Mouse (Mus musculus): ENCODE results near the gene Prkab1. TPM values are rescaled to one million over a fixed set of nuclear protein-coding genes. Genes with fewer than 3 reads are reported as not detected.

The Prkab1 gene
- polyA plus RNA-seq, 1 experiment, result 32.7 TPM

DNA sequence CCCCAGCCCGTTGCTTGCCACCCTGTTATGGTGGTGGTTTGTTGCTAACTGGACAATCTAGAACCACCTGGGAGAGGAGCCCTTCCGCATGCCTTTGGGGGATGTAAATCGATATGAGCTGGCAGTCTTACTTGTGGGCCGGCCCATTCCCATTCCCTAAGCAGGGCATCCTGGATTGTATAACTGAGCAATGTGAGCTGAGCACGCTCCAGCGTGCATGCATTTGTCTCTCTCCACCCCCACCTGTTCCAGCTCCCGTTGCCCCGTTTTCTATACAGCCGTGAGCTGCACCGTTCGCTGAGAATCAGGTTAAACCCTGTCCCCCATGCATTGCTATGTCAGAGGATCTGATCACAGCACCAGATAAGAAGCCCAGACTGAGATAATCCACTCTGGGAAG lies 32.6 kb downstream of the Prkab1 start:
- H3K4me1 ChIP-seq (ENCODE audit: control insufficient read depth, insufficient read depth, low read length), result no peaks in the 10 kb centered on the region
- TF ChIP-seq CTCF (IDR thresholded peaks at IDR 0.05; ENCODE audit: extremely low read depth, insufficient read depth, low read length) (no peak), POLR2A (IDR thresholded peaks at IDR 0.05; ENCODE audit: extremely low read depth, insufficient read depth, low read length) (no peak)
- no peak overlapping the region for H3K4me3 ChIP-seq (ENCODE audit: insufficient read depth, low read length)
- no peak overlapping the region for H3K27ac ChIP-seq (ENCODE audit: insufficient read depth, low read length)

GRCm38 (mm10) chr5:115987284-115987683 lies 37.0 kb downstream of the Prkab1 start:
- no peak overlapping the region for H3K27ac ChIP-seq (ENCODE audit: insufficient read depth, low read length)
- H3K4me3 ChIP-seq (ENCODE audit: insufficient read depth, low read length), result no peak overlapping the region
- TF ChIP-seq POLR2A (IDR thresholded peaks at IDR 0.05; ENCODE audit: extremely low read depth, insufficient read depth, low read length), result no peak
- no peak for TF ChIP-seq CTCF (IDR thresholded peaks at IDR 0.05; ENCODE audit: extremely low read depth, insufficient read depth, low read length)
- H3K4me1 ChIP-seq (ENCODE audit: control insufficient read depth, insufficient read depth, low read length), result no peaks in the 10 kb centered on the region

DNA sequence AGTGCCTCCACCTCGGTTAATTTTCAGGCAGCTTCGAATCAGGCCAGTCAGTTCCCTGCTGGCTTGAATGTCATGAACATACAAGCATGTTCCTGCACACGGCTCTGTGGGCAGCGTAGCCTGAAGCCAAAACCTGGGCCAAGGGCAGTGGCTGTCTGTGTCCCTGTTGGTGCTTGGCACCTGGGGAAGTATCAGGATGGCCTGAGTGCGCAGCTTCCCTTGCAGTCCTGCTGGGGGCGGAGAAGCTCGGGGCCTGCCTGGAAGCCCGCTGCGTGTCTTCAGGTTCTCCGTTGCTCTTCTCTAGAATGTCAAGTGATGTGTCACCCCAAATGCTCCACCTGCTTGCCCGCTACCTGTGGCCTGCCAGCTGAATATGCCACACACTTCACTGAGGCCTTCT lies 39.2 kb downstream of the Prkab1 start:
- H3K4me1 ChIP-seq (ENCODE audit: control insufficient read depth, insufficient read depth, low read length), result no peaks in the 10 kb centered on the region
- H3K27ac ChIP-seq (ENCODE audit: insufficient read depth, low read length), result no peak overlapping the region
- H3K4me3 ChIP-seq (ENCODE audit: insufficient read depth, low read length), result no peak overlapping the region
- no peak for TF ChIP-seq CTCF (IDR thresholded peaks at IDR 0.05; ENCODE audit: extremely low read depth, insufficient read depth, low read length)
- TF ChIP-seq POLR2A (IDR thresholded peaks at IDR 0.05; ENCODE audit: extremely low read depth, insufficient read depth, low read length), result no peak

DNA sequence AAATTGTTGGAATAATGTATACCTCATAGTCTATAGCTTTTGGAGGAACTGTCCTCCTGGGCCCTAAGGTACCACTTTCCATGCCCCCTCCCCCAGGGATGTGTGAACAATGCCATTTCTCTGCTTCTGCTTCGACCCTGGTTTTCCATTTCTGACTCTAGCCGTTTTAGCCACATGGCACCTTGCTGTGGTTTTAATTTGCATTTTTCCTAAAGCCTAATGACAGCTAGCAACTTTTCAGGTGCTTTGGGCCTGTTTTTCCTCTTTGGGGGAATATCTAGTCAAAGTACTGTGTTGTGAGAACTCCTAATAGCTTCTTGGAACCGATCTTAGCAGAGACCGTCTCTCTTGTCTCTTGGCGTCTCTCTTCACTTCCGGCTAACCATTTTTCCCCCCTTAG lies 39.9 kb downstream of the Prkab1 start:
- Histone ChIP-seq H3K27ac (ENCODE audit: insufficient read depth, low read length) (no peak overlapping the region), H3K4me1 (ENCODE audit: control insufficient read depth, insufficient read depth, low read length) (no peaks in the 10 kb centered on the region), H3K4me3 (ENCODE audit: insufficient read depth, low read length) (no peak overlapping the region)
- TF ChIP-seq CTCF (IDR thresholded peaks at IDR 0.05; ENCODE audit: extremely low read depth, insufficient read depth, low read length) (no peak), POLR2A (IDR thresholded peaks at IDR 0.05; ENCODE audit: extremely low read depth, insufficient read depth, low read length) (no peak)

GRCm38 (mm10) chr5:115982671-115983373 lies 41.5 kb downstream of the Prkab1 start:
- TF ChIP-seq CTCF (IDR thresholded peaks at IDR 0.05; ENCODE audit: extremely low read depth, insufficient read depth, low read length) (no peak), POLR2A (IDR thresholded peaks at IDR 0.05; ENCODE audit: extremely low read depth, insufficient read depth, low read length) (no peak)
- Histone ChIP-seq H3K4me3 (ENCODE audit: insufficient read depth, low read length) (no peak overlapping the region), H3K4me1 (ENCODE audit: control insufficient read depth, insufficient read depth, low read length) (peaks cover 3% of the 10 kb centered on the region), H3K27ac (ENCODE audit: insufficient read depth, low read length) (no peak overlapping the region)

DNA sequence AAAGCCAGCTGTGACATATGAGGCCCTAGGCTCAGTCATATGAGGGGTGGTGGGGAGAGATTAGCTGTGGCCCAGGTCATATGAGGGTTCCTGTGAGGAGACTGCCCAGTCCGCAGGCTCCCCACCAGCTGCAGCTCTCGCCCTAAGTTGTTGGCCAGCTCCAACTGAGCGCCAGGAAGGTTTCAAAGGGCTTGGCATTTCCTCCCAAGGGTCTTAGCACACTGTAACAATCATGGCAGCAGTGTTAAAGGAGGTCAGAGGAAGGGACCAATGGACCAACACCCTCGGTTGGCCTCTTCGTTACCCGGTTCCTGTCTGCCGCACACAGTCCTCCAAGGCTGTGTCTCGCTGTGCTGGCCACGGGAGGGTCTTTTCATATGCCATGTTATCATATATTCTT lies 43.8 kb downstream of the Prkab1 start:
- Histone ChIP-seq H3K4me3 (ENCODE audit: insufficient read depth, low read length) (no peak overlapping the region), H3K27ac (ENCODE audit: insufficient read depth, low read length) (no peak overlapping the region), H3K4me1 (ENCODE audit: control insufficient read depth, insufficient read depth, low read length) (peaks cover 3% of the 10 kb centered on the region)
- TF ChIP-seq CTCF (IDR thresholded peaks at IDR 0.05; ENCODE audit: extremely low read depth, insufficient read depth, low read length), result no peak
- TF ChIP-seq POLR2A (IDR thresholded peaks at IDR 0.05; ENCODE audit: extremely low read depth, insufficient read depth, low read length), result no peak

DNA sequence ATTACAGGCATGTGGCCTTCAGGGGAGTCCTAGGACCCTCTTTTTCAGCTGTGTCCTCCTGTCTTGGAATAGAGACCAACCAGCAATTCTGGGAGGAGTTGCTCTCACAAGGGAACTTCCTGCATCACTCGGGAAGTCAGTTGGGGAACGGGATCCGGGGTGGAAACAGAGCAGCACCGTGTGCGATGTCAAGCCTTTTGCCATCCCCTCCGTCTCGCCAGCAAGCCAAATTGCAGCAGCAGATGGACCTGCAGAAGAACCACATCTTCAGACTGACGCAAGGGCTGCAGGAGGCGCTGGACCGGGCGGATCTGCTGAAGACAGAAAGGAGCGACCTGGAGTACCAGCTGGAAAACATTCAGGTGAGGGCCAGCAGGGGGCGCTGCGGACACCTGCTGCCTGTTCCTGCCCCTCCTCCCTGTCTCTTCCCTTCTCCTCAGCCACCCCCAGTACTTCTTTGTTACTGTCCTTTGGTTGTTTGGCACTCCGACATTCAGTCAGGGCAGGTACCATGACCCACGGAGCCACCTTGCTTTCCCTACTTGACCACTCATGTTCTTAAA lies 45.1 kb downstream of the Prkab1 start:
- peaks cover 3% of the 10 kb centered on the region for H3K4me1 ChIP-seq (ENCODE audit: control insufficient read depth, insufficient read depth, low read length)
- no peak overlapping the region for H3K27ac ChIP-seq (ENCODE audit: insufficient read depth, low read length)
- TF ChIP-seq POLR2A (IDR thresholded peaks at IDR 0.05; ENCODE audit: extremely low read depth, insufficient read depth, low read length) (no peak), CTCF (IDR thresholded peaks at IDR 0.05; ENCODE audit: extremely low read depth, insufficient read depth, low read length) (peak; percentile 43)
- H3K4me3 ChIP-seq (ENCODE audit: insufficient read depth, low read length), result no peak overlapping the region

GRCm38 (mm10) chr5:115978255-115978654 lies 46.1 kb downstream of the Prkab1 start:
- H3K4me3 ChIP-seq (ENCODE audit: insufficient read depth, low read length), result no peak overlapping the region
- H3K4me1 ChIP-seq (ENCODE audit: control insufficient read depth, insufficient read depth, low read length), result peaks cover 3% of the 10 kb centered on the region
- TF ChIP-seq CTCF (IDR thresholded peaks at IDR 0.05; ENCODE audit: extremely low read depth, insufficient read depth, low read length) (no peak), POLR2A (IDR thresholded peaks at IDR 0.05; ENCODE audit: extremely low read depth, insufficient read depth, low read length) (no peak)
- H3K27ac ChIP-seq (ENCODE audit: insufficient read depth, low read length), result no peak overlapping the region

DNA sequence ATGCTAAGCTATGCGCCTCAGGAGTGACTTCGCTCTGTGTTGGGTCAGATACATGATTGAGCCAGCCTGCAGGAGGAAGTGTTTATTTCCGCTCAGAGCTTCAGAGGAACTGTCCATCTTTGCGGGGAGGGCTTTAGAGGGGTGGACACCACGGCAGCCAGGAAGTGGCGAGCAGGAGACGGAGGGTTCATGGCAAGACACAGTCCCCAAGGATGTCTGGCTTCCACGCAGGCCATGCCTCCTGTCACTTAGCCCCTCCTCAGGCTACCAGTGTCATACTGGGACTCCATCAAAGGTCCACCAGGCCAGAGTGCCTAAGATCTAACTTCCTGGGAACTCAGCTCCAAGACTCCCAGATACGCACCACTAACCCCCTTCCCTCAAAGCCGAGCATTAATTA lies 46.6 kb downstream of the Prkab1 start:
- H3K4me1 ChIP-seq (ENCODE audit: control insufficient read depth, insufficient read depth, low read length), result peaks cover 3% of the 10 kb centered on the region
- no peak overlapping the region for H3K27ac ChIP-seq (ENCODE audit: insufficient read depth, low read length)
- TF ChIP-seq POLR2A (IDR thresholded peaks at IDR 0.05; ENCODE audit: extremely low read depth, insufficient read depth, low read length) (no peak), CTCF (IDR thresholded peaks at IDR 0.05; ENCODE audit: extremely low read depth, insufficient read depth, low read length) (no peak)
- no peak overlapping the region for H3K4me3 ChIP-seq (ENCODE audit: insufficient read depth, low read length)

- Histone ChIP-seq H3K4me3 (ENCODE audit: insufficient read depth, low read length) (no peak overlapping the region), H3K4me1 (ENCODE audit: control insufficient read depth, insufficient read depth, low read length) (peaks cover 3% of the 10 kb centered on the region), H3K27ac (ENCODE audit: insufficient read depth, low read length) (no peak overlapping the region)
- TF ChIP-seq POLR2A (IDR thresholded peaks at IDR 0.05; ENCODE audit: extremely low read depth, insufficient read depth, low read length), result no peak
- no peak for TF ChIP-seq CTCF (IDR thresholded peaks at IDR 0.05; ENCODE audit: extremely low read depth, insufficient read depth, low read length)
Measured at GRCm38 (mm10) chr5:115977266-115977665, 47.0 kb downstream of the Prkab1 start.
